9 mouse cellular contexts compared by ENCODE assay signal in the genomic region with DNA sequence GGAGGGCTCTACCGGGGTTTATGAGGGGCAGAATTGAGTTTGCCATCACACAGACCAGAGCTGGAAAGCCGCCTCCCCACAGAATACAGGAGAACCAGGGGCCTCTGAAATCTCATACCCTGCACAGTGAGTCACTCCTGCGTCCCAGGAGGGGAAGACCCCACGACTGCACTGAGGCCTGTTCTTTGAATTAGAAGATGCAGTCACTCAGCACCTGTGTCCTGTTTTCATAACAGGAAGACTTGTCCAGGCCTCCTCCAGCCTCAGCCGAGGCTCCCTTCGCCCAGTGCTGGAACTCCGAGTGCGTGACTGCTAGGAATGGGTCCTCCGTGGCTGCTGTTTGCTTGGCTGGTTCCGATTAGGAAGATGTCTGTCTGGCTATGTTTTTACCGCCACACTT. TPM values are rescaled to one million over a fixed set of nuclear protein-coding genes. Genes with fewer than 3 reads are reported as not detected.
DNase-seq lines count a peak whose midpoint lies in the region; ATAC-seq lines count a peak whose summit lies in the region.
"Had no signal": no experiment of that assay in that cellular context is flagged by ENCODE, and none has a peak within 500 bp of the region (broad histone marks: within the 10 kb centered on the region; RNA-seq: fewer than 3 reads in every experiment).

No protein-coding gene starts in this region.

- no peaks in the 10 kb centered on the region for H3K36me3 ChIP-seq in neural tube, embryonic 11.5 days (ENCODE audit: control insufficient read depth, insufficient read depth, low read length)
- 0 out of 2 replicates have a peak, but pooled peaks cover 5% of the 10 kb centered on the region for H3K36me3 ChIP-seq in intestine, embryonic 16.5 days (ENCODE audit: control insufficient read depth, insufficient read depth, low read length)

- peak; percentile 50; the same call in 1 of the 2 replicates for ATAC-seq in neural tube, embryonic 11.5 days (ENCODE audit: insufficient read depth, low FRiP score, low TSS enrichment)
- 0 out of 2 replicates have a peak, but pooled peaks have one; percentile 42 for ATAC-seq in intestine, embryonic 16.5 days

- H3K27ac ChIP-seq in neural tube, embryonic 11.5 days (ENCODE audit: low read depth, low read length) = no peak overlapping the region
- H3K27ac ChIP-seq in intestine, embryonic 16.5 days (ENCODE audit: low read length) = peak overlapping the region; percentile 10; the same call in 1 of the 2 replicates
- H3K27ac ChIP-seq: macrophage had no signal

- DNase-seq in adrenal gland, postnatal 14 days = peak; percentile 21
- no peak for DNase-seq in adrenal gland, adult 18-20 months (ENCODE audit: low spot score in 2 of 2)
- DNase-seq in neural tube, embryonic 11.5 days (ENCODE audit: low spot score) = no peak
- no peak for DNase-seq in neural tube, embryonic 10.5 days (ENCODE audit: extremely low spot score, low spot score)
- DNase-seq in cerebellum, postnatal 4 days (ENCODE audit: low spot score in 2 of 2) = no peak
- no peak for DNase-seq in frontal cortex, postnatal 25 days (ENCODE audit: low spot score in 2 of 2)
- DNase-seq in embryo, embryonic 9.5 days (ENCODE audit: extremely low spot score) = no peak

- H3K27me3 ChIP-seq in neural tube, embryonic 11.5 days (ENCODE audit: control insufficient read depth, insufficient read depth, low read length) = no peaks in the 10 kb centered on the region
- H3K27me3 ChIP-seq in intestine, embryonic 16.5 days (replicated peaks; ENCODE audit: control insufficient read depth, insufficient read depth, low read length) = no peaks in the 10 kb centered on the region

- no peak overlapping the region; the same call in 1 of the 2 replicates for H3K9ac ChIP-seq in neural tube, embryonic 11.5 days (ENCODE audit: low read length)
- no peak overlapping the region for H3K9ac ChIP-seq in intestine, embryonic 16.5 days (ENCODE audit: low read depth, low read length)

- WGBS in neural tube, embryonic 11.5 days = 52% methylated on average over 11 of the region's 11 CpGs
- 51% methylated on average over 11 of the region's 11 CpGs for WGBS in intestine, embryonic 16.5 days

- no peak overlapping the region for H3K4me3 ChIP-seq in neural tube, embryonic 11.5 days (ENCODE audit: low read depth, low read length)
- no peak overlapping the region for H3K4me3 ChIP-seq in intestine, embryonic 16.5 days (ENCODE audit: low read length)

- peaks cover 14% of the 10 kb centered on the region for H3K4me1 ChIP-seq in neural tube, embryonic 11.5 days (ENCODE audit: control insufficient read depth, insufficient read depth, low read length)
- peaks cover 29% of the 10 kb centered on the region for H3K4me1 ChIP-seq in intestine, embryonic 16.5 days (ENCODE audit: control insufficient read depth, insufficient read depth, low read length)

- no peaks in the 10 kb centered on the region for H3K9me3 ChIP-seq in neural tube, embryonic 11.5 days (ENCODE audit: control insufficient read depth, low read length)
- H3K9me3 ChIP-seq in intestine, embryonic 16.5 days (ENCODE audit: control insufficient read depth, low read length) = no peaks in the 10 kb centered on the region

- H3K4me2 ChIP-seq in neural tube, embryonic 11.5 days (ENCODE audit: low read depth) = no peak overlapping the region
- H3K4me2 ChIP-seq in intestine, embryonic 16.5 days (ENCODE audit: low read depth, low read length) = no peak overlapping the region

RNA-seq across cellular contexts. Expression of a gene that starts 16.6 kb away (rescaled TPM):
- total RNA-seq in adrenal gland, postnatal 14 days (2021) = 96.0 and 96.5 TPM in 2 replicates
- 10 to 100 TPM; 32.5 to 47.3 TPM for total RNA-seq in adrenal gland, adult 18-20 months (2021)
- polyA plus RNA-seq in neural tube, embryonic 11.5 days (2014; fragmentation: Nextera tagmentation; extraction: Ambion mirVana) = 90.5 and 93.5 TPM in 2 replicates
- polyA plus RNA-seq in intestine, embryonic 16.5 days (2015; fragmentation: Nextera tagmentation; extraction: Ambion mirVana) = 48.2 and 53.5 TPM in 2 replicates
- polyA plus RNA-seq: macrophage had no signal
